Mouse (Mus musculus) embryonic stem cell, embryonic (primary cell): ENCODE measurements at regions not wholly inside any gene's neighbourhood (a gene's known extent, or its start where the extent isn't known, plus 50 kb on each side); places are given as distances from the start of the nearest gene placed in this dataset.

Experiments used
- CTCF ChIA-PET, 4 experiments: fragments of 300-600 bp in 2 of 4; fragments of 350-600 bp in 2 of 4; sonication (Branson Sonifier 250); formaldehyde crosslinking; loops; one replicate each; lab custom pipeline; 2022; ENCODE audit warnings: inconsistent platforms in 2 of 4; lab: Charles Lee
- POLR2A ChIA-PET, 4 experiments: fragments of 300-600 bp in 2 of 4; fragments of 350-600 bp in 2 of 4; sonication (Branson Sonifier 250); formaldehyde crosslinking; loops; one replicate each; lab custom pipeline; 2022; ENCODE audit warnings: antibody characterized with exemption in 4 of 4, inconsistent platforms in 1 of 4; lab: Charles Lee

GRCm38 (mm10) chr5:64401737-64402136 is 245.6 kb downstream of the Tbc1d1 start:
- ChIA-PET CTCF (no interaction called here), POLR2A (no interaction called here)

GRCm38 (mm10) chr5:64403077-64403981 is 247.2 kb downstream of the Tbc1d1 start:
- ChIA-PET POLR2A (no interaction called here), CTCF (no interaction called here)

- ChIA-PET CTCF (no interaction called here), POLR2A (no interaction called here)
Observed at GRCm38 (mm10) chr5:64403982-64404345, 247.9 kb downstream of the Tbc1d1 start.

DNA sequence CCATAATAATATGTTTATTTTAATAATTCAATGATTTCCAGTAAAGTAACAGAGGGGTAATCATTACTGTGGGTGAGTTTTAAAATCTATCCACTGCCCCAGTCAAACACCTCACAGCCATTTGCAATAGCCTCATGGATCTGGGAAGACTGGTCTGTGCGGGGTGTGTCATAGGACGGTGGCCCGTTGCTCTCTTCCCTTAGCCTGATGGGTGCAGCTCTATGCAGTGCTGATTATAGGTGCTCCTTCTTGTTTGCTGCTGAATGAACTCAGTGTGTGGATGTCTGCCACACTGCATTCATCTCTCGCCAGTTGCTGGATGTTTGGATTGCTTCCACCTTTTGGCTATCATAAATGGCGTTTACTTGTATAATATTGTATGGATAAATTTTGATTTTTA is 248.4 kb downstream of the Tbc1d1 start:
- ChIA-PET POLR2A (no interaction called here), CTCF (no interaction called here)

DNA sequence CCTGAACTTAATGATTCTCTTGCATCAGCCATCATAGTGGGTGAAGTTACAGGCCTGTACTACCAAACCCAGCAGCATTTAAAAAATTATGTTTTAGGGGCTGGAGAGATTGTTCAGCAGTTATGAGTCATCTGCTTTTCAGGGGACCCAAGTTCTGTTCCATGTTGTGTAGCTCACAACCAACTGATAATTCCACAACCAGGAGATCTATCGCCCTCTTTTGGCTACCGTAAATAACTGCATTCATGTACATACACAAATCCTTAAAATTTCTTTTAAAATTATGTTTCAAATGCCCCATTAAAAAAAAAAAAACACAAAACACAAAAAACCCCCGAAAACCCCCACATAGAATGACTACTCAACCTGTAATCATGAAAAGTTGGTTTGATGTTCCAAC is 252.8 kb downstream of the Tbc1d1 start:
- ChIA-PET CTCF (interaction anchor here (0.6 to 1.5 kb wide), 13 partner anchors 12 to 429 kb away, joined by 3 to 5 read pairs (median 4); no protein-coding TSS in a partner anchor), POLR2A (interaction anchor here in 3 of 4 experiments (0.7 to 1.2 kb wide), 4 partner anchors 8 to 247 kb away, joined by 3 to 4 read pairs (median 3); no protein-coding TSS in a partner anchor)

DNA sequence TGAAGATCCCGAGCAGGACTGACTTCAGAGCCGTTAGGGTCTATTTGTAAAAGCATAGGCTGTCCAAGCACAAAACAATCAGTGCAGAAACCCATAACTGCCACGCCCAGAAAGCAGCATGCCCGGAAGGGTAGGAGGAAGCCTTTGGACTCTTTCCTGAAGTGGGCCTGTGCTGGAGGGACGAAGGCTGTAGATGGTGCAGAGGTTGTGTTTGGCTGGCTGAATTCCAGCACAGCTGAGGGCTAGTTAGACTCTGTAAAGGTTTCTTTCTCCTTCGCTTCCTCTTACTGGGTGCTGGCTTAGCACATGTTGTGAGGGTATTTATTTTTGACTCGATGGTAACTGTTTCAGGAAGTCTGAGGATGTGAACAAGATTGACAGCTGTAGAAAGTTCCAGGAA is 254.5 kb downstream of the Tbc1d1 start:
- ChIA-PET POLR2A (interaction anchor here in 1 of 4 experiments (1.4 kb wide), 1 partner anchor 21 kb away, joined by 5 read pairs; no protein-coding TSS in a partner anchor), CTCF (interaction anchor here in 2 of 4 experiments (0.5 to 1.1 kb wide), 3 partner anchors 18 to 121 kb away, joined by 3 to 4 read pairs (median 3); no protein-coding TSS in a partner anchor)

- CTCF ChIA-PET, result no interaction called here
- POLR2A ChIA-PET, result no interaction called here
Observed at GRCm38 (mm10) chr5:64414519-64414918, 258.4 kb downstream of the Tbc1d1 start.

DNA sequence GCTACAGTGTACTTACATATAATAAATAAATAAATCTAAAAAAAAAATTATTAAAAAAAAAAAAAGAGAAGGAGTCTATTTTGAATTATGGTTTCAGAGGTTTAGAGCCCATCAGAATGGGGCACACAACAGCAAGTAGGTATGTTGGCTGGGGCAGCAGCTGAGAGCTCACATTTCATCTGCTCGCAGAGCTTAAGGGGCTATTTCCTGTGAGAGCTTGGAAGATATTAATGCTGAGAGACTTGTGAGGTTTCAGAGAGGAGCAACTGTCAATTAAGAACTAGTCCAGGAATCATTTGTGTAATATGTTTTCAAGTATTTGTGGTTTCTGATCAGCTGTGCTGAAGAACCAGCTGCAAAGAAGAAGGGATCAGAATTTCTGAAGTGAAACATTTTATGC is 263.3 kb downstream of the Tbc1d1 start:
- CTCF ChIA-PET, result interaction anchor here in 1 of 4 experiments (0.5 kb wide), 1 partner anchor 71 kb away, joined by 3 read pairs; no protein-coding TSS in a partner anchor
- POLR2A ChIA-PET, result interaction anchor here in 1 of 4 experiments (1.6 kb wide), 1 partner anchor 10 kb away, joined by 4 read pairs; no protein-coding TSS in a partner anchor

DNA sequence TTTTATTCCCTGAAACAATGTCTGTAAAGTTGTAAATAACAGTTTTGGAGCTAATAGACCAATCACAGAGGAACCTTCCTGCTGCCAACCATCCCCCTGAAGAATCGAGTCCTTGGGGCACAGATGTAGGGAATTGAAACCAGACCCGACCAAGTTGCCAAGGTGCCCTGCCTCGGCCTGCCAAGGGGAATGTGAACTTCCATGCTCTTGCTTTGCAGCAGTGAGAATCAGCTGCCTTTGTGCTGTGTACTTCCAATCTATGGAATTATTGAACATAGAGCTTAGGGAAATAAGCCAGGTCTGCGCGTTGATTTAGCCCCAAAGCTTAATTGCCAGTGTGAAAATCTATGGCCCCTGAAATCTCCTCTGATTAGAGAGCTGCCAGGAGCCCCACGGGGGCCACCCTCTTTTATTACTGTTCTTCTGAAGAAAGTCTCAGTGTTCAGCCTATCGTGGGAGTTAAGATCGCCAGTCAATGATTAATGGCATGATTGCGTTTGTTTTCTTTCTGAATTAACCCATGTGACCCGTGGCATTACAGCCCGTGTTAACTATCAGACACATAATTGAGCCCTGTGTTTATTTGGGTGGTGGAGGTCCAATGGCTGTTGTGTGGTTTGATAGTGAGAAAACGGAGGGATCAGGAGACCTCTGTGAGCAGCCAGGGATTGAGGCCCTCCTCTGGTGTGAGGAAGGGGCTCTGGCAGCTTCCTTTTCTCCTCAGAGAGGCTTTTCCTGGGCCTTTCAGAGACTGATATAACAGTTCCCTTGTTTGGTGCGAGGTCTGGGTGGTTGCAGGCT is 266.9 kb downstream of the Tbc1d1 start:
- ChIA-PET CTCF (no interaction called here), POLR2A (interaction anchor here in 1 of 4 experiments (1.1 kb wide), 1 partner anchor 12 kb away, joined by 3 read pairs; no protein-coding TSS in a partner anchor)

DNA sequence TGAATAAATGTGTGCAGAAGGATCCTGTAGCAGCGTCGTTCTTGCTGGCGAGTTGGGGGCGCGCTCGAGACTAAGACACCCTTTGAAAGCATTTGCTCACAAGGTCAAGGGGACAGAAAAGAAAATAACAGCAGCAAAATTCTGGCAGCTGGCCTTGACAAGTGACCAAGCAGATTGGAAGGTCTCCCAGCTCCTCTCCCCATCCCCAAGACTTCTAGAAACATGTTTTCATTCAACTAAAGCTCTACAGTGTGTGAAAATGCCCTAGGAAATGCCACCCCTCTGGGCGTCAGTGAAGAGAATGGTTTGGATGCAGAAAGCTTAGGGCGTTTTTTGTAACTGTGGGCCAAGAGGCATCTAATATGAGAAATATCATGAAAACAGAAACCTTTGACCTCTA is 272.7 kb downstream of the Tbc1d1 start:
- ChIA-PET CTCF (no interaction called here), POLR2A (interaction anchor here in 1 of 4 experiments (0.6 kb wide), 1 partner anchor 10 kb away, joined by 3 read pairs; no protein-coding TSS in a partner anchor)

DNA sequence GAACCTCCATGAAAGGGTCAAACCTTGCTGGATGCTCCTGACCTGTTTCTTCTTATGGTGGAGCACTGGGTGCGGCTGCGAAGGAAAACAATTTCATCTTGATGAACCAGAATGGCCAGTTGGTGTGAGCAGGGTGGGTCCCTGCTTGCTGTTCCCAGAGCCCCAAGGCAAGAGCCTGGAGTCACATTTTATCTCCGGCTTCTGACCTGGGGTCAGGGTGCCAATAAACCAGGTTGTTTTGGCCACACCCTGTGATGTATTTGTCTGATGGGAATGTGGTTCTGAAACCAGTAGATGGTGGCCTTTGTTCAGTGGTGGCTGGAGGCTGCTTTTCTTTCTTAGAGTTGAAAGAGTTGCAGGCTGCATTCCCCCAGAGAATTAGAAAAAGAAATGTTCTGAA is 274.4 kb downstream of the Tbc1d1 start:
- ChIA-PET POLR2A (interaction anchor here in 2 of 4 experiments (0.6 to 1.5 kb wide), 3 partner anchors 24 to 436 kb away, joined by 3 to 7 read pairs (median 4); no protein-coding TSS in a partner anchor), CTCF (no interaction called here)

- ChIA-PET POLR2A (interaction anchor here in 3 of 4 experiments (0.5 to 1.5 kb wide), 10 partner anchors 13 to 435 kb away, joined by 3 to 8 read pairs (median 3); no protein-coding TSS in a partner anchor), CTCF (no interaction called here)
Observed at GRCm38 (mm10) chr5:64431624-64432023, 275.5 kb downstream of the Tbc1d1 start.

GRCm38 (mm10) chr5:64433786-64434185 is 277.7 kb downstream of the Tbc1d1 start:
- CTCF ChIA-PET, result no interaction called here
- POLR2A ChIA-PET, result no interaction called here

- ChIA-PET CTCF (interaction anchor here in 1 of 4 experiments (0.6 kb wide), 1 partner anchor 44 kb away, joined by 3 read pairs; no protein-coding TSS in a partner anchor), POLR2A (interaction anchor here in 1 of 4 experiments (0.6 kb wide), 1 partner anchor 380 kb away, joined by 3 read pairs; no protein-coding TSS in a partner anchor)
Observed at GRCm38 (mm10) chr5:64435491-64435890, 279.4 kb downstream of the Tbc1d1 start.

- POLR2A ChIA-PET, result interaction anchor here in 1 of 4 experiments (0.6 kb wide), 1 partner anchor 379 kb away, joined by 3 read pairs; no protein-coding TSS in a partner anchor
- CTCF ChIA-PET, result no interaction called here
Observed at GRCm38 (mm10) chr5:64435958-64436357, 279.9 kb downstream of the Tbc1d1 start.

DNA sequence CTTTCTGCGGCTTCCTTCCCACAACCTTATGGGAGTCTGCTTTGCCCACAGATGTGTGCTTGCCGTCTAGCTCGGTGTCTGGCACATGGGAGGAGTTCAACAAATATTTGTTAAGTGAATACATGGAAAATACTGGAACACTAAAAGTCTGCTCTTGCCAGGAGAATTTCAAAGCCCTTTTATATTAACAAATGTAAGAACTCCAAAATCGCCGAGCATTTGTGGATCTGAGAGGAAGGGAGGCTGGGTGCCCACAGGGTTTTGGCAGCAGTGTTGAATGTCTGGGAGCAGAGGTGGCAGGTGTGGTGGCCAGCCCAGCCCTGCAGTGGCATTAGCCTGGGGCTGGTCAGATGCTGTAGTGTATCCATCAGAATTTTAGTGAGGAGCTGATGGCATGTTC is 281.6 kb downstream of the Tbc1d1 start:
- CTCF ChIA-PET, result interaction anchor here in 2 of 4 experiments (0.6 to 0.7 kb wide), 2 partner anchors 374 to 429 kb away, joined by 3 to 4 read pairs; no protein-coding TSS in a partner anchor
- POLR2A ChIA-PET, result no interaction called here

- ChIA-PET POLR2A (interaction anchor here in 3 of 4 experiments (0.8 to 1.5 kb wide), 5 partner anchors 49 to 428 kb away, joined by 3 to 5 read pairs (median 5); no protein-coding TSS in a partner anchor), CTCF (interaction anchor here in 2 of 4 experiments (0.6 kb wide), 2 partner anchors 335 to 553 kb away, joined by 3 to 4 read pairs; no protein-coding TSS in a partner anchor)
Observed at GRCm38 (mm10) chr5:64438446-64439134, 282.5 kb downstream of the Tbc1d1 start.

- POLR2A ChIA-PET, result interaction anchor here in 1 of 4 experiments (0.6 kb wide), 2 partner anchors 347 to 352 kb away, joined by 3 to 4 read pairs; no protein-coding TSS in a partner anchor
- CTCF ChIA-PET, result no interaction called here
Observed at GRCm38 (mm10) chr5:64447847-64448246, 291.7 kb downstream of the Tbc1d1 start.
